Mouse (Mus musculus) stomach, embryonic 16.5 days (tissue): ENCODE measurements around the gene Efemp2. TPM values are rescaled to one million over a fixed set of nuclear protein-coding genes. Genes with fewer than 3 reads are reported as not detected.

Source experiments
- ATAC-seq: fragments of 200-750 bp; cut with Nextera tagmentation; 2 replicates; pipeline ENCODE4 v1.8.0; 2017; ENCODE audit warnings: moderate number of reproducible peaks, moderate TSS enrichment; ENCODE audit not compliant: insufficient read depth, low FRiP score
- H3K27ac ChIP-seq: fragments of 300-500 bp; sonication (generic); 2 replicates; pipeline ENCODE4 v1.5.1; 2014; ENCODE audit warnings: low read length
- H3K27me3 ChIP-seq: fragments of 300-500 bp; sonication (generic); 2 replicates; pipeline ENCODE4 v1.6.1; 2014; ENCODE audit warnings: low read length, control low read depth, mixed read lengths; ENCODE audit not compliant: control insufficient read depth, insufficient read depth
- H3K36me3 ChIP-seq: fragments of 300-500 bp; sonication (generic); 2 replicates; pipeline ENCODE4 v1.6.1; 2014; ENCODE audit warnings: low read length; ENCODE audit not compliant: control insufficient read depth, insufficient read depth
- H3K4me1 ChIP-seq: fragments of 300-500 bp; sonication (generic); 2 replicates; pipeline ENCODE4 v1.6.1; 2014; ENCODE audit warnings: low read length, control low read depth, mixed read lengths; ENCODE audit not compliant: control insufficient read depth, insufficient read depth
- H3K4me2 ChIP-seq: fragments of 300-500 bp; sonication (generic); 2 replicates; pipeline ENCODE4 v1.6.1; 2014; ENCODE audit warnings: low read depth, low read length, mixed read lengths
- H3K4me3 ChIP-seq: fragments of 300-500 bp; sonication (generic); replicated peaks from 2 replicates; pipeline ENCODE4 v1.5.1; 2014; ENCODE audit warnings: mild to moderate bottlenecking, low read length
- H3K9ac ChIP-seq: fragments of 300-500 bp; sonication (generic); 2 replicates; pipeline ENCODE4 v1.6.1; 2014; ENCODE audit warnings: low read length
- H3K9me3 ChIP-seq: fragments of 300-500 bp; sonication (generic); replicated peaks from 2 replicates; pipeline ENCODE4 v1.6.1; 2016; ENCODE audit warnings: low read length, control low read depth; ENCODE audit not compliant: control insufficient read depth
- WGBS: fragments of 180-500 bp; shearing (Covaris S2); extraction: QIAGEN DNeasy Blood & Tissue Kit; methylation state at CpG from one replicate; pipeline ENCODE4 v1.1.7; 2014; 5-methylcytosine and 5-hydroxymethylcytosine counted together
- polyA plus RNA-seq: library from polyadenylated mRNA; unstranded; fragments of >200 nt; fragmentation: Nextera tagmentation; extraction: Ambion mirVana; gene quantifications from 2 replicates; pipeline ENCODE4 v1.2.1, GENCODE M21; 2015

The Efemp2 gene
- polyA plus RNA-seq, result 156 and 167 TPM in 2 replicates

GRCm38 (mm10) chr19:5473720-5474119, at the start of gene Efemp2:
Efemp2 (plus strand) TSS chr19:5473954.
- H3K9ac ChIP-seq, result peak within 1 kb of the TSS; percentile 80
- no peaks in the 10 kb centered on the region for H3K36me3 ChIP-seq
- WGBS, result under 1% methylated on average over 22 of the region's 22 CpGs
- peak within 1 kb of the TSS; percentile 53 for H3K4me3 ChIP-seq
- peak within 1 kb of the TSS; percentile 69 for H3K27ac ChIP-seq
- peak; percentile 86 for ATAC-seq
- no peaks in the 10 kb centered on the region for H3K9me3 ChIP-seq
- H3K4me1 ChIP-seq, result peaks cover 13% of the 10 kb centered on the region; the same call in 1 of the 2 replicates
- peak within 1 kb of the TSS; percentile 84 for H3K4me2 ChIP-seq
- H3K27me3 ChIP-seq, result no peaks in the 10 kb centered on the region

DNA sequence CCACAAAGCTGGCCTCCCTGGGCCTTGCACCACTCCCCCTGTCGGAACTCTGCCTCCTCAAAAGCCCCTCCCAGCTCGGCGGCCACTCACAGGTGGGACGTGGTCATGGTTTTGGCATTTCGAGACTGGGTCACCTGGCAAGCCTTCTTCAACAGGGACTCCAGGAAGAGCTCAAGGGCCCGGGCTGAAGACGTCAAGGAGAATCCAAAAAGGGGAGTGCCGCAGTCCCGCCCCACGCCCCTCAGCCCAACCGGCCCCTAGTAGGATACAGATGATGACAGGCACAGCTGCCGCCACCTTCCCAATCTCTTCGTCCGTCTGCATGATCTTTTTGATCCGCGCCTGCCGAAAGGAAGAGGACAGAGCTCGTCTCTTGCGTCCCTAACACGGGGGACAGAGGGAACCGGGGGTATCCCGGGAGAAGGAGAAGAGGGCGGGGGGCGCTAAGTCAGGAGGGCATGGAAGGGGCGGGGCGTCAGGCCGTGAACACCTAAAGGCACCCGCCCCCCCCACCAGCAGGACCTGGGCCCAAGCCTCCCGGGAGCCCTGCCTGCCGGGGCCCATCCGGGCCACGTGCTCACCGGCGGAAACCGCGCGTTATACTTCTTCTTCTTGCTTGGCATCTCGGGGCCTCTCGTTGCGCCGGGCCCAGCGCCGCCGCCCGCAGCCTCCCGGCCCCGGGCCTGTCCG, 49.5 kb upstream of the Efemp2 start:
- peak overlapping the region; percentile 72 for H3K4me3 ChIP-seq
- peak overlapping the region; percentile 93 for H3K4me2 ChIP-seq
- peaks cover 25% of the 10 kb centered on the region for H3K4me1 ChIP-seq
- H3K36me3 ChIP-seq, result no peaks in the 10 kb centered on the region
- H3K9ac ChIP-seq, result peak overlapping the region; percentile 89
- H3K9me3 ChIP-seq, result no peaks in the 10 kb centered on the region
- ATAC-seq, result peak; percentile 73
- WGBS, result under 1% methylated on average over 41 of the region's 48 CpGs
- H3K27me3 ChIP-seq, result no peaks in the 10 kb centered on the region
- peak overlapping the region; percentile 91 for H3K27ac ChIP-seq

- peak within 1 kb of the TSS; percentile 91 for H3K27ac ChIP-seq
- no peaks in the 10 kb centered on the region for H3K9me3 ChIP-seq
- under 1% methylated on average over 83 of the region's 87 CpGs for WGBS
- H3K36me3 ChIP-seq, result no peaks in the 10 kb centered on the region
- H3K4me1 ChIP-seq, result peaks cover 25% of the 10 kb centered on the region
- peak within 1 kb of the TSS; percentile 72 for H3K4me3 ChIP-seq
- peak; percentile 94 for ATAC-seq
- H3K9ac ChIP-seq, result peak within 1 kb of the TSS; percentile 92
- H3K4me2 ChIP-seq, result peak within 1 kb of the TSS; percentile 93
- no peaks in the 10 kb centered on the region for H3K27me3 ChIP-seq
Measured at GRCm38 (mm10) chr19:5424782-5425741, 48.7 kb upstream of the Efemp2 start, which contains the start of the genes Drap1 and AI837181. Drap1 (minus strand) TSS chr19:5424979. AI837181 (plus strand) TSS chr19:5425144.

GRCm38 (mm10) chr19:5425906-5426565, 47.7 kb upstream of the Efemp2 start:
- Histone ChIP-seq H3K36me3 (no peaks in the 10 kb centered on the region), H3K27me3 (no peaks in the 10 kb centered on the region), H3K4me2 (peak overlapping the region; percentile 74), H3K27ac (peak overlapping the region; percentile 74), H3K4me1 (peaks cover 25% of the 10 kb centered on the region), H3K4me3 (peak overlapping the region; percentile 72), H3K9me3 (no peaks in the 10 kb centered on the region), H3K9ac (peak overlapping the region; percentile 92)
- no peak for ATAC-seq
- WGBS, result 82% methylated on average over 18 of the region's 18 CpGs

DNA sequence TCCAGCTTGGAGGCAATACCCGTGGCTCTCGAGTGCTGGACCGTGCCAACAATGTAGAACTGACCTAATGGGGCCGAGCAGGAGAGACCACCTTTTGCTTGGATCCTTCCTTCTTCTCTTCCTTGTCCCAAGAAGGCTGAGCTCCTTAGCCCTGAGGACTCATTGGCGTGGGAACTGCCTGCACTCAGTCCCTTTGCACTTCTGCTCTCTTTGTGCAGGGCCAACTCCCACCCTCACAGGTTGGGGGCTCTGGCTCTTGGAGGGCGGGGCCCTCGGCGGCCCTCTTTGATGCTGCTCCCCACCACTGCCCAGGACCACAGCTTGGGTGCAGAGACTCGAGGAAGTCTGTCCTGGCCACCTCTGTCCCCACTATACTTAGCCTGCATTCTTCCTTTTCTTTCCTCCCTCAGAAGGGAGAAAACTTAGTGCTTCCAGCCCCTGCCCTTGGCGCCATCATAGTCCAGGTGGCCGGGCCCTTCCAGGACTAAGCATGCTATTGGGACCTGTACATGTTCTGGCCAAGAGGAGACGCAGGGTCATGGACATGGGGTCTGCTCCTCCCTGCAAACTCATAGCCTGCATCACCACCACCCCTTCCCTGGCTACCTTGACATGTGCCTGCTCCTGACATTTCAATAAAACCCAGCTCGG, 47.0 kb upstream of the Efemp2 start:
- peak overlapping the region; percentile 47; the same call in 1 of the 2 replicates for H3K9ac ChIP-seq
- ATAC-seq, result no peak
- H3K4me2 ChIP-seq, result no peak overlapping the region

GRCm38 (mm10) chr19:5428083-5428482, 45.7 kb upstream of the Efemp2 start:
- H3K9me3 ChIP-seq, result no peaks in the 10 kb centered on the region
- H3K4me2 ChIP-seq, result no peak overlapping the region
- H3K27ac ChIP-seq, result no peak overlapping the region
- no peak overlapping the region for H3K4me3 ChIP-seq
- H3K9ac ChIP-seq, result no peak overlapping the region
- no peaks in the 10 kb centered on the region for H3K27me3 ChIP-seq
- peaks cover 30% of the 10 kb centered on the region for H3K4me1 ChIP-seq
- 83% methylated on average over 2 of the region's 2 CpGs for WGBS
- no peaks in the 10 kb centered on the region for H3K36me3 ChIP-seq
- no peak for ATAC-seq

More for the DNA sequence above, 47.0 kb upstream of the Efemp2 start:
- WGBS, result 85% methylated on average over 13 of the region's 13 CpGs
- Histone ChIP-seq H3K4me3 (no peak overlapping the region), H3K27ac (no peak overlapping the region), H3K36me3 (no peaks in the 10 kb centered on the region), H3K4me1 (peaks cover 25% of the 10 kb centered on the region), H3K27me3 (no peaks in the 10 kb centered on the region), H3K9me3 (no peaks in the 10 kb centered on the region)

DNA sequence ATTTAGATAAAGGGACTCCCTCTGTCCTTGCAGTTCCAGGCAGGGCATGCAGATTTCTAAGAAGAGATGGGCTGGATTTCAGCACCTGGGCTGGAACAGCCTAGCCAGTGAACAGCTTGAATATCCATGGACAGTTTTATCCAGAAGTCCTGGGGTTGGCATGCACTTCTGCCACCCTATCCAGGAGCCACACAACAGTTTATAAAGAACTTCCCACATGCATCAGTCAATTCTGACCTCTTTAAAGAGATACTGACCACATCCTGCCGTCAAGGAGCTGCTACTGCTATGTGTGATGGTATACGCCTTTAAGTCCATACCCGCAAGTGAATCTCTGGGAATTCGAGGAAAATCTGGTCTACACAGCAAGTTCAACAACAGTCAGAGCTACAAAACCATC, 44.5 kb upstream of the Efemp2 start:
- no peak overlapping the region for H3K4me2 ChIP-seq
- H3K27me3 ChIP-seq, result no peaks in the 10 kb centered on the region
- WGBS, result 75% methylated on average over 4 of the region's 4 CpGs
- H3K9me3 ChIP-seq, result no peaks in the 10 kb centered on the region
- ATAC-seq, result no peak
- H3K9ac ChIP-seq, result no peak overlapping the region
- H3K27ac ChIP-seq, result no peak overlapping the region
- H3K4me1 ChIP-seq, result peaks cover 31% of the 10 kb centered on the region
- no peak overlapping the region for H3K4me3 ChIP-seq
- H3K36me3 ChIP-seq, result no peaks in the 10 kb centered on the region

- H3K4me1 ChIP-seq, result peaks cover 32% of the 10 kb centered on the region
- H3K9ac ChIP-seq, result no peak overlapping the region
- ATAC-seq, result no peak
- 57% methylated on average over 8 of the region's 8 CpGs for whole genome bisulfite sequencing
- H3K36me3 ChIP-seq, result no peaks in the 10 kb centered on the region
- no peaks in the 10 kb centered on the region for H3K27me3 ChIP-seq
- no peak overlapping the region for H3K4me2 ChIP-seq
- H3K27ac ChIP-seq, result no peak overlapping the region
- no peaks in the 10 kb centered on the region for H3K9me3 ChIP-seq
- no peak overlapping the region for H3K4me3 ChIP-seq
Measured at GRCm38 (mm10) chr19:5429806-5430205, 43.9 kb upstream of the Efemp2 start.
